Mouse (Mus musculus) left cerebral cortex, adult 9 months (tissue): ENCODE results near the gene Ly75.

Source experiments
- DNase-seq, 2 experiments: peaks; one replicate each; pipeline ENCODE4 v3.0.0; 2022; ENCODE audit warnings: low spot score in 2 of 2

Ly75 gene

GRCm38 (mm10) chr2:60375126-60375525 lies 8.0 kb downstream of the Ly75 start:
- DNase-seq, result no peak

GRCm38 (mm10) chr2:60370188-60370587 lies 12.9 kb downstream of the Ly75 start:
- no peak for DNase-seq

GRCm38 (mm10) chr2:60369454-60369853 lies 13.6 kb downstream of the Ly75 start:
- DNase-seq, result no peak

- no peak for DNase-seq
Measured at GRCm38 (mm10) chr2:60367871-60368270, 15.2 kb downstream of the Ly75 start.

- DNase-seq, result no peak
Measured at GRCm38 (mm10) chr2:60367204-60367603, 15.9 kb downstream of the Ly75 start.

- DNase-seq, result no peak
Measured at GRCm38 (mm10) chr2:60365820-60366610, 17.1 kb downstream of the Ly75 start.

GRCm38 (mm10) chr2:60365138-60365775 lies 17.8 kb downstream of the Ly75 start:
- DNase-seq, result no peak

- DNase-seq, result no peak
Measured at GRCm38 (mm10) chr2:60362146-60362545, 21.0 kb downstream of the Ly75 start.

- DNase-seq, result no peak
Measured at GRCm38 (mm10) chr2:60359796-60360195, 23.3 kb downstream of the Ly75 start.

GRCm38 (mm10) chr2:60355388-60355683 lies 27.8 kb downstream of the Ly75 start:
- no peak for DNase-seq

- no peak for DNase-seq
Measured at GRCm38 (mm10) chr2:60354541-60355387, 28.3 kb downstream of the Ly75 start.

GRCm38 (mm10) chr2:60352296-60352695 lies 30.8 kb downstream of the Ly75 start:
- no peak for DNase-seq

GRCm38 (mm10) chr2:60351781-60352180 lies 31.3 kb downstream of the Ly75 start:
- DNase-seq, result no peak

- DNase-seq, result no peak
Measured at GRCm38 (mm10) chr2:60347875-60348274, 35.2 kb downstream of the Ly75 start.

GRCm38 (mm10) chr2:60346531-60346930 lies 36.6 kb downstream of the Ly75 start:
- DNase-seq, result no peak

GRCm38 (mm10) chr2:60345717-60346116 lies 37.4 kb downstream of the Ly75 start:
- DNase-seq, result no peak

- no peak for DNase-seq
Measured at GRCm38 (mm10) chr2:60343607-60344289, 39.4 kb downstream of the Ly75 start.

GRCm38 (mm10) chr2:60342107-60342880 lies 40.8 kb downstream of the Ly75 start:
- DNase-seq, result no peak

- DNase-seq, result no peak
Measured at GRCm38 (mm10) chr2:60337937-60338336, 45.2 kb downstream of the Ly75 start.

- DNase-seq, result no peak
Measured at GRCm38 (mm10) chr2:60328641-60329040, 54.5 kb downstream of the Ly75 start.

- no peak for DNase-seq
Measured at GRCm38 (mm10) chr2:60327581-60327980, 55.5 kb downstream of the Ly75 start.
